21 mouse cellular contexts compared by ENCODE assay signal in the genomic region with DNA sequence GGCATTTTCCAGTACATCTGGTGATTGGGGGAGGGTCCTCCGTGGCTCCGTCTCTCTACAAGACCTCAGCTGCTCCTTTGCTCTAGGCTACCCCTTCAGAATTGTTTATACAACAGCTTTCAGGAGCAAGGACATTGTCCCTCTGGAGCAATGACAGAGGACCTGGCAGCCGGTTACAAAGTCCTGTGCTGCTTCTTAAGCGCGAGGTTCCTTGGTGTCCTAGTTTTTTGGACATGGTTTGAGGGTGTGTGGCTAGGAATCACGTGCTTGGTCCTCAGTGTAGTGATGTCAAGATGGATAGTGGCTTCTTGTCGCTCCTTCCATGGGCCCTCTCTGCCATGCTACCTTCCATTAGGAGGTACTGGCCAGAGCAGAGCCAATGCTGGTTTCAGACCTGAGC. TPM values are rescaled to one million over a fixed set of nuclear protein-coding genes. Genes with fewer than 3 reads are reported as not detected.
"Had no signal": no experiment of that assay in that cellular context is flagged by ENCODE, and none has a peak within 500 bp of the region (broad histone marks: within the 10 kb centered on the region; RNA-seq: fewer than 3 reads in every experiment).

No protein-coding gene starts in this region.

- H3K4me2 ChIP-seq: intestine, embryonic 15.5 days; liver, embryonic 13.5 days; midbrain, embryonic 13.5 days; neural tube, embryonic 12.5 days; neural tube, embryonic 15.5 days had no signal

- H3K9ac ChIP-seq: intestine, embryonic 15.5 days; liver, embryonic 13.5 days; midbrain, embryonic 13.5 days; neural tube, embryonic 12.5 days; neural tube, embryonic 15.5 days had no signal

- H3K27me3 ChIP-seq: intestine, embryonic 15.5 days; liver, embryonic 13.5 days; midbrain, embryonic 13.5 days; neural tube, embryonic 12.5 days; neural tube, embryonic 15.5 days had no signal

- H3K4me1 ChIP-seq: liver, embryonic 13.5 days; neural tube, embryonic 15.5 days had no signal

- ATAC-seq: intestine, embryonic 15.5 days; midbrain, embryonic 13.5 days had no signal

- DNase-seq: layer of hippocampus, postnatal 36 days; liver, embryonic 13.5 days; lung, adult 2 months; lung, postnatal 14 days; lung, postnatal 4 days; right cerebral cortex, adult 18-20 months; right cerebral cortex, postnatal 14 days; right cerebral cortex, postnatal 4 days; thymus, adult 2 months; thymus, postnatal 14 days; thymus, postnatal 4 days had no signal

- H3K27ac ChIP-seq: intestine, embryonic 15.5 days; kidney, postnatal 0 days; left cerebral cortex, adult 2 months; liver, embryonic 13.5 days; midbrain, embryonic 13.5 days; neural tube, embryonic 12.5 days; neural tube, embryonic 15.5 days; stomach, postnatal 0 days had no signal

- H3K9me3 ChIP-seq: intestine, embryonic 15.5 days; liver, embryonic 13.5 days; midbrain, embryonic 13.5 days; neural tube, embryonic 15.5 days had no signal

- H3K4me3 ChIP-seq: intestine, embryonic 15.5 days; left cerebral cortex, adult 2 months; liver, embryonic 13.5 days; midbrain, embryonic 13.5 days; neural tube, embryonic 12.5 days; neural tube, embryonic 15.5 days had no signal

- H3K36me3 ChIP-seq: intestine, embryonic 15.5 days; liver, embryonic 13.5 days had no signal

RNA-seq across cellular contexts. Expression of a gene that starts 30.9 kb away (rescaled TPM):
- polyA plus RNA-seq: limb, embryonic 11.5 days; liver, adult 2 months; liver, embryonic 13.5 days; lung, embryonic 16.5 days; midbrain, embryonic 13.5 days; neural tube, embryonic 12.5 days; neural tube, embryonic 15.5 days had no signal

RNA-seq across cellular contexts. Expression of a gene that starts 57.0 kb away (rescaled TPM):
- polyA plus RNA-seq: liver, adult 2 months; lung, adult 2 months had no signal
